Mouse (Mus musculus): Measurements from ENCODE around the gene Ralb. TPM values are rescaled to one million over a fixed set of nuclear protein-coding genes. Genes with fewer than 3 reads are reported as not detected.

Gene Ralb
- polyA plus RNA-seq, 1 experiment from 2014 or later, result 94.1 TPM

GRCm38 (mm10) chr1:119457993-119458605 is 46.5 kb downstream of the Ralb start:
- Histone ChIP-seq H3K36me3 (no peaks in the 10 kb centered on the region), H3K27ac (no peak overlapping the region), H3K9ac (no peak overlapping the region), H3K27me3 (replicated peaks) (no peaks in the 10 kb centered on the region; the same call in 1 of the 2 replicates), H3K9me3 (no peaks in the 10 kb centered on the region), H3K4me1 (peaks cover 6% of the 10 kb centered on the region; the same call in 1 of the 2 replicates), H3K4me3 (no peak overlapping the region), H3K4me2 (replicated peaks) (no peak overlapping the region)
- 18% methylated on average over 10 of the region's 10 CpGs for WGBS
- ATAC-seq (ENCODE audit: low FRiP score, low read depth), result no peak

- no peak overlapping the region for H3K9ac ChIP-seq
- H3K27ac ChIP-seq, result no peak overlapping the region
- peak overlapping the region; percentile 34; the same call in 1 of the 2 replicates for H3K4me2 ChIP-seq (replicated peaks)
- no peaks in the 10 kb centered on the region for H3K36me3 ChIP-seq
- H3K9me3 ChIP-seq, result no peaks in the 10 kb centered on the region
- no peak for ATAC-seq (ENCODE audit: low FRiP score, low read depth)
- H3K4me3 ChIP-seq, result no peak overlapping the region
- 55% methylated on average over 5 of the region's 5 CpGs for WGBS
- peaks cover 6% of the 10 kb centered on the region; the same call in 1 of the 2 replicates for H3K4me1 ChIP-seq
- H3K27me3 ChIP-seq (replicated peaks), result no peaks in the 10 kb centered on the region; the same call in 1 of the 2 replicates
Measured at GRCm38 (mm10) chr1:119457528-119457855, 47.1 kb downstream of the Ralb start.

- Histone ChIP-seq H3K27ac (no peak overlapping the region), H3K4me2 (replicated peaks) (peak overlapping the region; percentile 34), H3K9me3 (no peaks in the 10 kb centered on the region), H3K4me1 (peaks cover 6% of the 10 kb centered on the region; the same call in 1 of the 2 replicates), H3K27me3 (replicated peaks) (no peaks in the 10 kb centered on the region; the same call in 1 of the 2 replicates), H3K4me3 (no peak overlapping the region), H3K36me3 (no peaks in the 10 kb centered on the region), H3K9ac (no peak overlapping the region)
- WGBS, result 20% methylated on average over 19 of the region's 19 CpGs
- no peak for ATAC-seq (ENCODE audit: low FRiP score, low read depth)
Measured at GRCm38 (mm10) chr1:119456671-119457527, 47.7 kb downstream of the Ralb start.

GRCm38 (mm10) chr1:119453731-119454130 is 50.9 kb downstream of the Ralb start:
- H3K27me3 ChIP-seq (replicated peaks), result no peaks in the 10 kb centered on the region; the same call in 1 of the 2 replicates
- WGBS, result 58% methylated on average over 3 of the region's 4 CpGs
- H3K9me3 ChIP-seq, result no peaks in the 10 kb centered on the region
- no peak overlapping the region for H3K9ac ChIP-seq
- H3K4me2 ChIP-seq (replicated peaks), result no peak overlapping the region
- no peaks in the 10 kb centered on the region for H3K36me3 ChIP-seq
- no peak for ATAC-seq (ENCODE audit: low FRiP score, low read depth)
- no peak overlapping the region for H3K4me3 ChIP-seq
- peaks cover 6% of the 10 kb centered on the region; the same call in 1 of the 2 replicates for H3K4me1 ChIP-seq
- H3K27ac ChIP-seq, result no peak overlapping the region

GRCm38 (mm10) chr1:119451417-119451816 is 53.2 kb downstream of the Ralb start:
- no peak for ATAC-seq (ENCODE audit: low FRiP score, low read depth)
- Histone ChIP-seq H3K9ac (no peak overlapping the region), H3K4me1 (no peaks in the 10 kb centered on the region), H3K4me3 (no peak overlapping the region), H3K4me2 (replicated peaks) (no peak overlapping the region), H3K27ac (no peak overlapping the region), H3K27me3 (replicated peaks) (no peaks in the 10 kb centered on the region), H3K36me3 (no peaks in the 10 kb centered on the region), H3K9me3 (no peaks in the 10 kb centered on the region)
- 65% methylated on average over 10 of the region's 10 CpGs for WGBS

- no peak for ATAC-seq (ENCODE audit: low FRiP score, low read depth)
- no peak overlapping the region for H3K4me3 ChIP-seq
- 81% methylated on average over 10 of the region's 10 CpGs for WGBS
- H3K4me1 ChIP-seq, result no peaks in the 10 kb centered on the region
- H3K9me3 ChIP-seq, result no peaks in the 10 kb centered on the region
- no peak overlapping the region for H3K4me2 ChIP-seq (replicated peaks)
- no peak overlapping the region for H3K27ac ChIP-seq
- H3K36me3 ChIP-seq, result no peaks in the 10 kb centered on the region
- no peaks in the 10 kb centered on the region for H3K27me3 ChIP-seq (replicated peaks)
- no peak overlapping the region for H3K9ac ChIP-seq
Measured at GRCm38 (mm10) chr1:119450651-119451345, 53.8 kb downstream of the Ralb start.

- H3K9me3 ChIP-seq, result no peaks in the 10 kb centered on the region
- no peak overlapping the region for H3K27ac ChIP-seq
- no peak overlapping the region for H3K9ac ChIP-seq
- no peaks in the 10 kb centered on the region for H3K4me1 ChIP-seq
- no peak overlapping the region for H3K4me3 ChIP-seq
- ATAC-seq (ENCODE audit: low FRiP score, low read depth), result no peak
- no peak overlapping the region for H3K4me2 ChIP-seq (replicated peaks)
- no peaks in the 10 kb centered on the region for H3K36me3 ChIP-seq
- 76% methylated on average over 10 of the region's 10 CpGs for WGBS
- no peaks in the 10 kb centered on the region for H3K27me3 ChIP-seq (replicated peaks)
Measured at GRCm38 (mm10) chr1:119446753-119447283, 57.8 kb downstream of the Ralb start.

GRCm38 (mm10) chr1:119443591-119444350 is 60.8 kb downstream of the Ralb start:
- no peaks in the 10 kb centered on the region for H3K9me3 ChIP-seq
- WGBS, result 88% methylated on average over 21 of the region's 21 CpGs
- no peak for ATAC-seq (ENCODE audit: low FRiP score, low read depth)

GRCm38 (mm10) chr1:119442901-119443300 is 61.7 kb downstream of the Ralb start:
- Histone ChIP-seq H3K9ac (no peak overlapping the region), H3K4me3 (no peak overlapping the region), H3K4me2 (replicated peaks) (no peak overlapping the region), H3K27me3 (replicated peaks) (no peaks in the 10 kb centered on the region), H3K9me3 (no peaks in the 10 kb centered on the region), H3K27ac (no peak overlapping the region), H3K4me1 (no peaks in the 10 kb centered on the region), H3K36me3 (no peaks in the 10 kb centered on the region)
- ATAC-seq (ENCODE audit: low FRiP score, low read depth), result no peak
- WGBS, result 93% methylated on average over 9 of the region's 9 CpGs

More at GRCm38 (mm10) chr1:119443591-119444350, 60.8 kb downstream of the Ralb start:
- Histone ChIP-seq H3K4me2 (replicated peaks) (no peak overlapping the region), H3K4me1 (no peaks in the 10 kb centered on the region), H3K9ac (no peak overlapping the region), H3K36me3 (no peaks in the 10 kb centered on the region), H3K4me3 (no peak overlapping the region), H3K27ac (no peak overlapping the region), H3K27me3 (replicated peaks) (no peaks in the 10 kb centered on the region)

GRCm38 (mm10) chr1:119438105-119438637 is 66.4 kb downstream of the Ralb start:
- no peaks in the 10 kb centered on the region for H3K4me1 ChIP-seq
- 93% methylated on average over 9 of the region's 9 CpGs for WGBS
- no peaks in the 10 kb centered on the region for H3K27me3 ChIP-seq (replicated peaks)
- no peak overlapping the region for H3K4me3 ChIP-seq
- no peak overlapping the region for H3K9ac ChIP-seq
- peaks cover 5% of the 10 kb centered on the region; the same call in 1 of the 2 replicates for H3K9me3 ChIP-seq
- H3K36me3 ChIP-seq, result no peaks in the 10 kb centered on the region
- no peak overlapping the region for H3K4me2 ChIP-seq (replicated peaks)
- ATAC-seq (ENCODE audit: low FRiP score, low read depth), result no peak
- H3K27ac ChIP-seq, result no peak overlapping the region

GRCm38 (mm10) chr1:119437401-119437800 is 67.2 kb downstream of the Ralb start:
- H3K4me3 ChIP-seq, result no peak overlapping the region
- H3K4me2 ChIP-seq (replicated peaks), result no peak overlapping the region
- 80% methylated on average over 6 of the region's 6 CpGs for WGBS
- H3K9me3 ChIP-seq, result peaks cover 5% of the 10 kb centered on the region; the same call in 1 of the 2 replicates
- H3K27ac ChIP-seq, result no peak overlapping the region
- no peak for ATAC-seq (ENCODE audit: low FRiP score, low read depth)
- H3K9ac ChIP-seq, result no peak overlapping the region
- no peaks in the 10 kb centered on the region for H3K4me1 ChIP-seq
- H3K36me3 ChIP-seq, result no peaks in the 10 kb centered on the region
- no peaks in the 10 kb centered on the region for H3K27me3 ChIP-seq (replicated peaks)

All from neural tube, embryonic 12.5 days (tissue).